Mouse (Mus musculus) lung, adult 18-20 months (tissue): ENCODE data around the gene Vipr1.
"Not testable (repeated sequence)": the region's sequence is repeated elsewhere in the genome, so short reads cannot be mapped to it uniquely, and the experiment has no call there.

Experiments
- DNase-seq, 2 experiments: peaks; one replicate each; pipeline ENCODE4 v3.0.0; 2022; ENCODE audit warnings: mixed read lengths in 2 of 2

Vipr1 gene

GRCm38 (mm10) chr9:121642401-121643181 lies at the start of gene Vipr1:
Gene Vipr1, plus strand, starts transcription at chr9:121642716.
- DNase-seq = peak; percentile 86 to 87

DNA sequence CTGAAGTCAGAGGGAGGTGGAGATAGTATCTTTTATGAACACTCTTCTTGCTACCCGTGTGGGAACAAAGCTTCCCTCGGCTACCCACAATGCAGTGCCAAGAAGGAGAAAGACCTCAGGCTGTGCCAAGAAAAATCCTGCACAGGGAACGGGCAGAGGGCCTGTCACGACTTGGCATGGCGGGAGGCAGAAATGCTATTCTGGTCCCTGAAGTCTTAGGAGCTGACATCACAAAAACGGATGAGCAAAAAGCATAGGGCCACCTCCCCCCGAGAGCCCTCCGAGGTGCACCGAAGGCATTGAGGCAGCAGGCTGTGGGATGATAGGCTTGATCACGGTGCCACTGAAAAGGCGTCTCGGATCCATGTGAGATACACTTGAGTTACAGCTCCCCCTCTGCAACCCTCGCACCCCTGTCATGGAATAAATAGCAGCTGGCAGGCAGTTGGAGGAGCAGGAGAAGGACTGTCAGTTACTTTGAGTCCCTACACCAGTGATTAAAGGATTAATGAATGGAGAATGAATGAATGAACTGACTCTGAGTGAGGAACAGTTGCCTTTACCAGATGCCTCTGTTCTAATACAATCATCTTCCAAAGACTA lies 49.5 kb upstream of the Vipr1 start:
- no peak for DNase-seq

DNA sequence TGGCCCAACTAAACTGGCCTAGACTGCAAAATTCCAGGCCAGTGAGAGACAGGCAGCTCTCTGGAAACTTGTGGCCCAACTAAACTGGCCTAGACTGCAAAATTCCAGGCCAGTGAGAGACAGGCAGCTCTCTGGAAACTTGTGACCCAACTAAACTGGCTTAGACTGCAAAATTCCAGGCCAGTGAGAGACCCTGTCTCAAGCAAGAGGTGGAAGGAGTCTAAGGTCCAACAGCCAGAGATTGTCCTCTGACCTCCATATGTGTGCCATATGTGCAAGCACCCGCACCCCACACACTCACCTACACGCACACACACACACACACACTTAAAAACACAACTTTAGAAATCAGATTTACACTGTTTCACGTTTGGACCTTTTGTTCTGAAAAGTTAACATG lies 48.7 kb upstream of the Vipr1 start:
- not testable (repeated sequence) for DNase-seq

- DNase-seq = no peak
Measured at GRCm38 (mm10) chr9:121594771-121595170, 47.7 kb upstream of the Vipr1 start.

DNA sequence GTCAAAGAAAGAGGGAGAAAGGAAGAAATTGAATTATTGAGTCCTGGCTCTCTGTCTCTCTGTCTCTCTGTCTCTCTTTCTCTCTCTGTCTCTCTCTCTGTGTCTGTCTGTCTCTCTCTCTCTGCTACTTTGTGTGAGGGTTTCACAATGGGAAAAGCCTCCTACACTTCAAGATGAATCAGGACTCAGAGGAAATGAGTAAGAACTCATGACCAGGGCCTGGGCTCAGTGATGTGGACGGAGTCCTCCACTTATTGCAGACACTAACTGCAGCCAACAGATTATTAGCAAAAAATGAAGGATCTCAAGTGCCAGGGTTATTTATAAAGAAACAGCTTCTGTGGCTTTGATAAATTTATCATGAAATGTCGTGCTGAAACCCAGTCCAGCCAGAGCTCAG lies 44.4 kb upstream of the Vipr1 start:
- DNase-seq = no peak

GRCm38 (mm10) chr9:121599551-121599950 lies 43.0 kb upstream of the Vipr1 start:
- no peak for DNase-seq

DNA sequence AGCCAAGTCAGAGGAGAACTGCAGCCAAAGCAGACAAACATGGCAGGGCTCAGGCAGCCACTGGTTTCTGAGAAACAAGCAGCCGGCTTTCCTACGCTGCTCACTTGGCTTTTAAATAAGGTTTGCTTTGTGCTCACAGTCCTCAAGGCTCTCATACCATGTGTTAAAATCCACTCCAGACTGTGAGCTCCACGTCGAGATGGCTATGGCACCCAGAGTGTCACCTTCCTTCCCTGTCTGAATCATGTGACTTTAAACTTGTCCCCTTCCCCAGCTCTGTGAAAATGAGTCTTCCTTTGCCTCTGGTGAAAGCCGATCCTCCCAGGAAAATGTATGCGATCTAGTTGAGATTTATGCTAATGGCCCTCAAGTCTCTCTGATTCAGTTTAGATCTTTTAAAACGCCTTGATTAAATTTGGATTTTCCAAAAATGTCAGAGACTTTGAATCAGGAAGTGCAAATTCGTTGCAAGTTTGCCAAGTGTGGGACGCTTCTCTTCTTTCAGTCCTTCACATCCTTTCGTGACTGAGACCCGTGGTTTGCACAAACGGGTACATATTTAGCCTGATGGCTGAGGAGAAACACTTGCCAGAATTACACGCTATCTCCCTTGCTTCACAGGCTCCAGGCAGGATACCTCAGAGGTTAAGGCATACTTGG lies 42.2 kb upstream of the Vipr1 start:
- DNase-seq = no peak

DNA sequence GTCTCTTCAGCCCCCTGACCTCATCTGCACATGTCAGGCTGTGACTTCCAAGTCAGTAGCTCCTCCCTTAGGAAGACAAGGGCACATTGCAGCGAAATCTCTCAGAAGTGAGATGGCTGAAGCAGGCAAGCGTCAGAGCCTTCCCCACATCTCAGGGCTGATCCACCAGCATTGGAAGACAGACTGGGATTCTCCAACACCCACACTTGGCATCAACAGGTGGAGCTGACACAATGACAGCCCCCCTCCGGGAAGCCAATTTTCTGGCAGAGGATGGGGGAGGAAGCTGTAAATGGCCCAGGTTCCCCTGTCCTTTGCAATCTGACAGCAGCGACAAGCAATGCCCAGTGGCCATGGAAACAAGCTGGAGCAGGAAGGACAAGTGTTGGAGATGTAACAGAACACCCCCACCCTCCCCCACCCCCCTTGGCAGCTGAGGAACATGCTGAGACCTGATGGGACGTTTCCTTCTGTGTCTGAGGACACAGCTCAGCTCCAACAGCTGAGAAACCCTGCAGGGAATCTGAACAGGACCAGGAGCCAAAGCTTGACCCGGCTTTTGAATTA lies 41.6 kb upstream of the Vipr1 start:
- no peak for DNase-seq

DNA sequence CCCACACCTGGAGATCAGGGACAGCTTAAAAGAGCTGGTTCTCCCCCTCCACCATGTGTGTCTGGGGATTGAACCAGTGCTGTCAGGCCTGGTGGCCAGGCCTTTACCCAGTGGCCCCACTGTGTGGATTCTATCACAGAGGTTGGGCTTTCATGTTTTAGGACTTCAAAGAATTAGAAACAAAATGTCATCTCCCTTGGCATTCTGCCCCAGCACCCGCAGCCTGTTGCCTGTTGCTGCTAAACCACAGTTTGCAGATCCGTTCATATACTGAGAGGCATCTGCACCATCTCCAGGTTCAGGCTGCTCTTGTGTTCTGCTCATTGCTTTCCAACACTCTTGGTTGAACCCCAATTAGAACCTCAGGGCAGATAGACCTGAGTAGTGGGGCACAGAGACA lies 40.1 kb upstream of the Vipr1 start:
- DNase-seq = no peak

DNA sequence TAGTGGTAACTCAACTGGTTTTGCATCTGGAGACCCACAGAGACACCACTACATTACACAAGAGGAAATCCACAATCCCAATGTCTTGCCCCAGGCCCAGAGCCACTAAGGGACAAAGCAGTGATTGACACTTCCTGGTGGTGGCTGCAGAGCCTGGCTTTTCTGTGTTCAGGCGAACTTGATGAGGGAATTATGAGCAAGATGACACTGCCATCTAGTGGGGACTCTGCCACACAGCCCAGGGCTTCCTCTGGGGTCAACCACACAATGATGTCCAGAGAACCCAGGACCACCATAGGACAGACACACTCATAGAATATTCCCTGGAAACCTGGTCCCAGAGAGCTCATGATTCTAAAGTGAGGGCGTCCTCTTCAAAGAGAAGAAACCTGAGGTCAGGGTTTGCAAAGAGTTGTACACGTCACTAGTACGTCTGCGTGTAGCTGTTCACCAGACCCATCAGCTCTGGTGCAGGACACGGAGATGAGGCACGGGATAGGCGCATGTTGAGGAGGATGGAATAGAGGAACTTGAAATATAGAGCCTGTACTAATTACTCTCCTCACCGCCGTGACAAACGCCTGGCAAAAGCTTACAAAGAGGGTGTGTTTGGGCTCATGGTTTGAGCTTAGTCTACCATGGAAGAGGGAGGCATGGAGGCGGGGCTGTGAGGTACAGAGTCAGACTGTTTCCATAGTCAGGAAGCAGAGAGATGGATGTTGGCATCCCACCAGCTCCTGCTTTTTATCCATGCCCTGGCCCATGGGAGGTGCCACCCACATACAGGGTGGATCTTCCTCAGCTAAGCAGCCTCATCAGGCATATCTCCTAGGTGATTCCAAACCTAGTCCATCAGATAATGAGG lies 36.9 kb upstream of the Vipr1 start:
- peak; percentile 61 to 73 for DNase-seq

DNA sequence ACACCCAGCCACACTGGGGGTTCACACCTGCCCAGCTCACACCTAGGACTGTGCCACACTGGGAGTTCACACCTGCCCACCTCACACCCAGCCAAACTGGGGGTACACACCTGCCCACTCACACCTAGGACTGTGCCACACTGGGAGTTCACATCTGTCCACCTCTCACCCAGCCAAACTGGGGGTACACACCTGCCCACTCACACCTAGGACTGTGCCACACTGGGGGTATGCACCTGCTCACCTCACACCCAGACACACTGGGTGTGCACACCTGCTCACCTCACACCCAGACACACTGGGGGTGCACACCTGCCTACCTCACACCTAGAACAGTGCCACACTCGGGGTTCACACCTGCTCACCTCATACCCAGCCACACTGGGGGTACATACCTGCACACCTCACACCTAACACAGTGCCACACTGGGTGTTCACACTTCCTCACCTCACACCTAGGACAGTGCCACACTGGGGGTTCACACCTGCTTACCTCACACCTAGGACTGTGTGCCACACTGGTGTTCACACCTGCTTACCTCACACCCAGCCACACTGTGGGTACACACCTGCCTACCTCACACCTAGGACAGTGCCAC lies 35.9 kb upstream of the Vipr1 start:
- no peak for DNase-seq

- no peak for DNase-seq
Measured at GRCm38 (mm10) chr9:121609381-121609780, 33.1 kb upstream of the Vipr1 start.

DNA sequence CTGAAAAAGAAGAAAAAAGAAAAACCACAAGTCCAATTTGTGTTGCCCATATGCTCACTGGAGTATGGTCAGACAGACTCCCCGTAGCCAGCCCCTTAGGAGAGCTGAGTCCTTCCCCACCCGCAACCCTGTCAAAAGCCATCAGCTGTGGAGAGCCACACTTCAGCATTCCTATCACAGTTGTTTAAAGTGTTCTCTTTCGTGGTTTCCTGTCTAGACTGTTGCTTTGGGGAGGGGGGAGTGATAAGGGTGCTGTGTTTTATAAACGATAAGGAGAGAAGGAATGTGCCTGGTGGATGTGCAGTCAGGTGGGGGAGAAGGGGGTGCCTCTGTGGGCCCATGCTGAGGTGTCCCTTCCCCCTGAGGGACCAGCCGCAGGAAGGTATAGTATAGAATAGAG lies 29.3 kb upstream of the Vipr1 start:
- DNase-seq = no peak

DNA sequence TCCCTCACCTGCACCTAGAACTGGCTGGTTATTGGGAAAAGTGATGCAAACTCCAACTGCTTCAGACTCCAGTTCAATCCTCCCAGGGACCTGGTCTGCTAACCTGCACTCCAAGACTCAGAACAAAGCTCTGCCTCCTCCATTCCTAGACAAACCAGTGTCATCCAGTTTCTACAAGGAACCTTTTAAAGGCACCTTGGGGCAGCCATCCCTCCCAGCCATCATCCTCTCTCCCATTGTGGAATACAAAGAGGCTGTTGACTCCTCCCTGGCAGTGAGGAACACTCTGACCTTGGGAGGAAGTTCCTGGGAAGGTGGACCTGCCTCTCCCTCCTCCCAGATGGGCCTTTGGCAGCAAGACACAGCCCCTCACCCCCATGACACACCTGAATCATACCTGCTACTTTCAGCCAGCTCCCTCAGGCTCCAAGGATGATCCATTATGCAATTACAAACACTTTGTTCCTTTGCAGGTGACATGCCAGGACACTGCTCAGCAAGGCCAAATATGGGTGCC lies 28.2 kb upstream of the Vipr1 start:
- DNase-seq = no peak

- DNase-seq = peak in 1 of 2 experiments; percentile 42
Measured at GRCm38 (mm10) chr9:121616471-121616870, 26.0 kb upstream of the Vipr1 start.

- peak; percentile 54 to 63 for DNase-seq
Measured at GRCm38 (mm10) chr9:121619441-121619840, 23.1 kb upstream of the Vipr1 start.

DNA sequence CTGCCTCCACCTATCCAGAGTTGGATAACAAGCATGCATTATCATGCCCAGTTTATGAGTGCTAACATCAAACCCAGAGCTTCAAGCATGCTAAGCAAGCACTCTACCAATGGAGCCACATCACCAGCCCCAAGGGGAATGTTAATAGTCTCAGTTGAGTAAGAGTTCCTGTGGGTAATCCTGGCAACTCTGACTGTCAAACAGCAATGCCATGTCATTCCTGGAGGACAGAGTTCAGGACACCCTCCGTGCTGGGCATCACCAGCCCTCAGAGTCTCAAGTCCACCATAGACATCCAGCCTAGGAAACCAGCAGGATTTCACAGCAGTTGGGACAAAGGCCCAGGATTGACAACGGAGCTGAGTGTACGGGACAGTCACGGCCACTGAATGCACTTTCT lies 19.3 kb upstream of the Vipr1 start:
- DNase-seq = no peak

GRCm38 (mm10) chr9:121624920-121625319 lies 17.6 kb upstream of the Vipr1 start:
- no peak for DNase-seq

DNA sequence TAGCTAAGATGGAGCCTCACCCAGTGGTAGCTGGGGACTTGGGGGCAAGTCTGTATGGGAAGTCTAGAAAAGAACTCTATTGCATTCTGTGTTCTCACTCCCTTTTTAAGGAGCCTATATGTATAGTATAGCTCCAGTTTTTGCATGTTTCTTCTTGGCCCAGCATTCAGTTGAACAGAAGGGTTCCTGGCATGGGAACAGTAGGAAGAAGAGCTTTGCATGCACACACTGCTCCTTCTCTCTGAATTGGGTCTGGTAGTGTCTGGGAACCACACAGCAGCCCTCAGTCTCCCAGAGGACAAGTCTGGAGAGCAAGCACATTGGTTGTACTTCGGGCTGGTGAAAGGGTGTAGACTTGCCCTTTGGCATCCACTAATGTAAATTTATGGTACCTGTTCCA lies 11.9 kb upstream of the Vipr1 start:
- no peak for DNase-seq

- DNase-seq = peak; percentile 50 to 52
Measured at GRCm38 (mm10) chr9:121631946-121632345, 10.6 kb upstream of the Vipr1 start.

GRCm38 (mm10) chr9:121632891-121633290 lies 9.6 kb upstream of the Vipr1 start:
- DNase-seq = no peak

GRCm38 (mm10) chr9:121633306-121633705 lies 9.2 kb upstream of the Vipr1 start:
- DNase-seq = peak; percentile 52 to 68
